Mouse (Mus musculus): ENCODE measurements around the gene Xpnpep1.

Gene Xpnpep1

DNA sequence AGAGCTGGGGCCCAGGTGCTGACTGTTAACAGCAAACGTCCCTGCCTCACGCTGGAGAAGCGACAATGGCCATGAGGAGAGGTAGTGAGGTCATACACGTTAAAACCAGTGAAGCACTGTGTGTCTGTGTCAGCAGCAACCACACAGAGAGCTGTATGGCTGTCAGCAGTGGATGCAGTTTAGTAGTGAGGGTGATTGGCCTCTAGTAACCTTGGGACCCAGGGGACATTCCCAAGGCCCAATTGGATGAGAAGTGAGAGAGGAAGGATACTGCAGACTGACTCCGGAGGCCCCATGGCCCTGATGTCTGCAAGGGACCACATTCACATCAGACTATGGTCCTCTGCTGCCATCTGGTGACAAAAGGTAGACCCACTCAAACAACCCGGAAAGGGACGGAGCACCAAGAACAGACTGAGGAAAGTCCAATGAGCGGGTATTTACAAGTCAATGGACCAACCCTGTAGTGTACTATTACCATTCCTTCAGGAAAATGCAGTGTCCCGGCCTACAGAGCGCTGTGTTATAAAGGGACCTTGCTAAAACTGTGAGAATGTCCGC, 47.1 kb downstream of the Xpnpep1 start:
- DNase-seq (ENCODE audit: low spot score in 2 of 2): no peak

DNA sequence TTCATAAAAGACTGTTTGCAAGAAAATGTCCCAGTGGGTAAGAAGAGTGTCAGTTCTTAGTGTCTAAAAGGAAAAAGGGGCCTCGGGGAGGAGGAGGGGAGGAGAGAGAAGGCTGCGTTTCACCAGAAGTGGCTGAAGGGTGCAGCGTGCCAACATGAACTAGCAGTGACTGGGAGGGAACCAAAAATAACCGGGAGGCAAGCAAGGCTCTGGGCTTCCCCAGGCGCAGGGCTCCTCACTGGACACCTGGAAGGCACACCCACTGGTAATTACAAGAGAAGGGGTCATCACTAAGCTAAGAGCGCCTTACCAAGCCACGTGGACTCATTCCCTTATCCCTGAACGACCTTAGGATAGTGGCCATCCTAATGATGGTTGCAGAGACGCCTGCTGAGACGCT, 48.1 kb downstream of the Xpnpep1 start:
- DNase-seq (ENCODE audit: low spot score in 2 of 2): no peak

DNA sequence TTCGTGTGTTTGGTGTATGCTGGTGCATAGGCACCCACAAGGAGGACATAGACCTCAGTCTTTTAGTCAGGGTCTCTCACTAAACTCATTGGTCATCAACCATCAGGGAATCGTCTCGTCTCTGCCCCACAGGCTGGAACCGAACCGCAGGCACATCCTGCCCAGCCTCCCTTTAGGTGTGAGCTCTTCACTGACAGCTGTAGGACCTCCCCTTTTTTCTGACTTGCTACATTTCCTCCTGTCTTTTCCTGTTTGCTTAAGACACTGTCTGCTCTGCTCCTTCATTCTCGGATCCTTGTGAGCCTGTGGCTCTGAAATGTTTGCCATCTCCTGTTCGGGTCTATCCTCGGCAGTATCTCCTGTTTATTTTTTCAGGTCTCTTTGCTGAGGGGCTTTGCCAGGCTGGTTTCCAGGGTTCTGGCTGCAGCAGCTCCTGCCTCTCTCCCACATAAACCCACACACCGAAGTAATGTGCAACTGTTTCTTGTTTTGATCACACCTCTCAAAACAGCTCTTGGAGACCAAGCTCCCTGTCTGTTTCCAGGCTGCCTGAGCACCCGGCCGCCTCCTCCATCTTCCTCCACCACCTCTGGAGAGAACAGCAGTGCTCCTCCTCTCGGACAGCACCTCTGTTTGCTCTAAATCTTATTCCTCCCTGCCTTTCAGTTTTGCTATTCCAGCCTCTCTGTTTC, 60.8 kb downstream of the Xpnpep1 start:
- no peak for DNase-seq (ENCODE audit: low spot score in 2 of 2)

DNA sequence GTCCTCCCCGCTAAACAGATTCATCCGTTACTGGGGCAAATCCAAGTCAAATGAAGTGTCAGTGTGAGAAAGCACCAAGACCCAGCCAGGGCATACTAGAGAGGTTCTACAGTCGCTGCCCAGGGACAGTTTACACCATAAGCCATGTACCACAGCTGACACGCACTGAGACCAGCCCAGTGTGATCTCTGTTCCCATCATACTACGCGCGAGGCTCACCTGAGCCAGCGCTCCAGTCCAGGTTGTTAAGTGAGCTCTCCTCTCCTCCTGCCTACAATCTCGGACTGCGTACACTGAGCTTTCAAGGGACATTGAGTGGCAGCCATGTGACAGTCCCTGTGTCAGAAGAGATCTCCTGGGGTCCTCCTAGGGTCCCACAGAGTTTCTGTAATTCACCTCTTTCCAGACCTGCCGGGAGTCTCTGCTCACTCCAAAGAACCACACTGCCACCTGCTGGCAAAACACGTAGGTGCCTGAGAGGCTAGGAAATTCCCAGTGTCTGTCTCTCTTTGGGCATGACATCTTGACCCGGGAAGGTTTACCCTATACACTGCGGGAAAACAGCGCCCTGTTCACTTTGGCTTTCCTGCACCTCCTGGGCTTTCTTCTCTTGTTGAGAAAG, 64.3 kb downstream of the Xpnpep1 start:
- peak; percentile 10 to 64 for DNase-seq (ENCODE audit: low spot score in 2 of 2)

DNA sequence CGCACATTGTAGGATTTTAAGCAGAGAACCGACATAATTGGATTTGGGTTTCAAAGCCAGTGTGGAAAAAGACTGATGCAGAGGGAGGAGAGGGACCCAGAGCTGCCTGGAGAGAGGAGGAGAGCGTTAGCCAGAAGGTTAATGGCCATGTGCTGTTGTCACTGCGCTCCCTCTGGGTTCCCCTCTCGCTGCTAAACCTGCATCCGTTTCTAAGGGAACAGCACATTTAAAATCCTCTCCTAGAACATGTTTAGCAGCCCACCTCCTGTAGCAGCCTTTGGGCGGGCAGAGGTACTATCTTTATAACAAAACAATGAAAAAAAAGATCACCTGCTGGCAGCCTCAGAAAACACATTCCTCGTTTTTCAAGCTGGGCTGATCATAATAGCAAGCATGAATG, 73.7 kb downstream of the Xpnpep1 start:
- no peak for DNase-seq (ENCODE audit: low spot score in 2 of 2)

DNA sequence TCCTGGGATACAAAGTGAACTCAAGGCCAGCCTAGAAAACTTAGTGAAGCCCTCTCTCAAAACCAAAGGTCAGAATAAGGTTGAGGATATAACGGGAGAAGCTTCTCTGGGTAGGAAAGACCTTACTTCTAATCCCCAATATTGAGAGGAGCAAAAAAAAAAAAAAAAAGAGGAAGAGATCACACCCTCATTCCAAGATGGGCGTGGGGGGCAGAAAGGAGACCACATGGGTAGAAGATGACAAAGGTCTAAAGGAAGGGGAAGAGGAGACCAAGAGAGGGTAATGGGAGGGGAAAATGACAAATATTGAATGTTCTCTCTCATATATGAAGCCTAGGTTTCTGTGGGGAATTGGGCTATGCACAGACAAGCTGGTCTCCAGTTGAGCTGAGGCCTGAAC, 77.3 kb downstream of the Xpnpep1 start:
- DNase-seq (ENCODE audit: low spot score in 2 of 2): no peak

DNA sequence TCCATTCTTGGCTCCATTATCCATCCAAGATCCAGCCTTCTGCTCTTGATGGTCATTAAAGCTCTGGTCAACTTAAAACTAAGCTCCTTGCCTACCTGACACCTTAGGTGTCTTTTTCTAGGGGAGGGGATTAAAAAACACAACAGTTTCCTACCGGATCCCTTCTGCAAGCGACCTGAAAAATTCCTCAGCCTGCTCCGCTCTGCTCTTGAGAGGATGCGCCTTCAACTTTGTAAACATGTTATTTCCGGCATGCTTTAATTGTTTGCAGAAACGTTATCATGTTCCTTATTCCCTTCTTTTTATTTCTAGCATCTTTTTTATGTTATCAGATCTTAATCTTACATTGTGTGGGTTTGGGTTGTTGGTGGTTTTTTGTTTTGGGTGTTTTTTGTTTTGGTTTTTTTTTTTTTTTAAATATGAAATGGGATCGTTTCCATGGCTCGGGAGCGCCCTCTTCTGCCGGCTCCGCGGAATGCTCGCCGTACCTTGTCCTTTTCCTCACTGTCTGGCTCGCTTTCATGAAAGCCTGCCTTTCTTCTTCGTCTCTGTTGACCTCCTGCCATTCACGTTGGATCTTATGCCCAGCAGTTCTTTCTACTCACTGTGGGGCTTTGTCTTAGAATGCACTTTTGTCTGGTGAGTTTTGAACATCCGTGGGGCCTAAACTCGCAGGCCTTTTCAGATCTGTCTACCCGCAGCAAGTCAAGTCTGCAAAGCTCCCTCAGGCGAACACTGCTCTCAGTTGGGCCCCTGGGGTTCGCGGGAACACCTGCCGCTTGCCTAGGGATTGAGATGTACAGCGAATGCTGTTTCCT, 117.1 kb downstream of the Xpnpep1 start:
- DNase-seq (ENCODE audit: low spot score in 2 of 2): peak in 1 of 2 experiments; percentile 12

DNA sequence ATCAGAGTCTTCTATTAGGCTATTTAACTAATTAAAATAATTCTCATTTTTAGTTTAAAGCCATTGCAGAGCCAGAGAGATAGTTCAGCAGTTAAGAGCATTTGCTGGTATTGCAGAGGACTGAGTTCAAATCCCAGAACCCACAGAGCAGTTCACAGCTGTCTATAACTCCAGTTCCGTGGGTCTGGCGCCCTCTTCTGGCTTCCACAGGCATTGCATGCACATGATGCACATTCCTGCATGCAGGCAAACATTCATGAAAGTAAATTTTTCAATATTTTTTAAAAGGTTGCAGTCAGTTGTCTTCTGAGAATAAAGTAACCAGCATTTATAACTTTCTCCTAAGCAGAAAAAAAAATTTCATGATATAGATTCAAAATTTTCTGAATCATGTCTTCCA, 135.8 kb downstream of the Xpnpep1 start:
- DNase-seq (ENCODE audit: low spot score in 2 of 2): no peak

DNA sequence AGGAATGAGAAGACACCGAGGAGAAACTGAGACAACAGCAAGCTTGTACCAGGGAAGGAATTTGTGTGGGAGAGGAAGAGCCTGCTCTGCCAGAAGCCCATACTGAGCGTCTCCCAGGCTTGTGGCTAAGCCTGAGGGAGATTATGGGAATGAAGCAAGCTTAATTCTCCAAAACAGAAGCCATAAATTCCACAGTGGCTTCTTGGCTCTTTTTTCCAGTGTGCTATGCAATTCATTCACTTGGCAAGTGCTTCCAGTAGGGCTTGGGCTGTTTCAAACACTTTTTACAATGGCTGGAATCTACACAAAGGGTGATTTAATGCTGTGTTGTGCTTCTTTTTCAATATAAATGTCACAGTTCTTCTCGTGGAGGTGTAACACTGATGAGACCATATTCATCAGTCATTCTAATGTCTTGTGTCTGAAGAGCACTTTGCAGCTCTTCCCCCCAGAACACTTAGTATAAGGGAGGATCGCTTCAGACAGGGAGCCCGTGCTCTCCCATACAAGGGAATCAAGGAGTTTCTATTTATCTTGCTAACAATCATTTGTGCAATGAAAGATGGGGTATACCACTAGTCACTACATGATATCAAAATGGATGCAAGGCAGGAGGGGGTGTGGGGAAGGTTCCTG, 148.1 kb downstream of the Xpnpep1 start:
- DNase-seq (ENCODE audit: low spot score in 2 of 2): no peak
